Mouse (Mus musculus): ENCODE data around the gene Srrm2. TPM values are rescaled to one million over a fixed set of nuclear protein-coding genes. Genes with fewer than 3 reads are reported as not detected.

Gene Srrm2
- polyA plus RNA-seq (2016; fragmentation: Nextera tagmentation; extraction: Ambion mirVana): 562 and 563 TPM in 2 replicates

DNA sequence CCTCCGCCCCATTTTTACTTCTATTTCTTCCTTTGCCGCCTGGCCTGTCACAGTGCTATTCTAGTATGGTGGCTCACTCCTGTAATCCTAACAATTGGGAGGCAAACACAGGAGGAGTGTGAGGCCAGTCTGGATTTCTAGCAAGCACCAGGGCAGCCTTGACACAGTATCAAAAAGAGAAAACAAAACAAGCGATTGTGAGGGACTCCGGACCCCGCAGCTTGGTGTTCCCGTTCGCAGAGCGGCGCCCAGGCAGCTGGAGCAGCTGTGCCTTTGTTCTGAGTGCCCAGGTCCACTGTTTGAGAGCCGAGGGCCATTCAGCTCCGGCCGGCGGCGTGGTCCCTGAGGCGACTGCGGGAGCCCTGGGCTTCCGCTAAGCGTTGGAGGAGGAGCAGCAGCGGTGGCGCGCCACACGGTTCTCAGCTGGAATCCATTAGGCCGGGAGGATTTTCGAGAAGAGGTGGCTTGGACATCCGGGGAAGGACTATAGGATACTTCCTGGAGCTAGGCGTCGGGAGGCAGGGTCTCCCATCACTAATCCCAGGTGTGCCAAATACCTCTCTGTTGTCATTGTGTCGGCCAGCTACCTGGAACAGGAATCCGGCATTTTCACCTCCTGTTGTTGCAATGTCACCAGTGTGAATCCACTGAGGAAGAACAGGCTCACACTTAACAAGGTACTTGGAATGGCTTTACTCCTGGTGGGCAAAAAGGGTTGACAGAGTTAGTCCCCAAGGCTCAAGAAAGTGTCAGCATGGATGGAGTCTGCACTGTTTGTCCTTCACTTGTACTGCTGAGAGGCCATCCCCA, at the start of gene Srrm2:
Gene Srrm2 (plus strand): TSS at position 264 of the 810 bp plus-strand sequence.
- Histone ChIP-seq H3K4me3 (peak within 1 kb of the TSS; percentile 51), H3K27me3 (ENCODE audit: low read depth, poor library complexity, severe bottlenecking) (no peaks in the 10 kb centered on the region), H3K9me3 (replicated peaks) (no peaks in the 10 kb centered on the region), H3K4me1 (peaks cover 43% of the 10 kb centered on the region), H3K27ac (peak within 1 kb of the TSS; percentile 95), H3K36me3 (peaks cover 5% of the 10 kb centered on the region)
- DNase-seq (ENCODE audit: low spot score): peak; percentile 88
- 2% methylated on average over 29 of the region's 29 CpGs for WGBS

DNA sequence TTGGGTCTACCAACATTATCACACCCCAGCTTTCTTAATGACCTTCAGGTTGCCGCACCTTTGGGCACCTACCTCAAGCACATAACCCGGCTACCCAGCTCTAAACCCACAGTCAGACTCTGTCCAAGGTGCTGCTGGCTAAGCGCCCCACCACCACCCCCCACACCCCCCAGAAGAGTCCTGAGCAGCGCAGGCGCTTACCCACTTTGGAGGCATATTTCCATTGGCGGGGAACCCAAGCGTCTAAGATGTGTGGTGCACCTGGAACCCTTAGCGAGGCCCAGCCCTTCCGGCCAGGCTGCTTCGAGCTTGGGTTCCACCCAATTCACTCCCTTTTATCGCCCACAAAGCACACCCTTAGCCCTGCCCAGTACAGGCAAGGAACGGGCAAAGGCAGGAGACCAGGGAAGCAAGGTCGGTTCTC, 49.7 kb upstream of the Srrm2 start, which contains the start of gene Paqr4:
Gene Paqr4 (minus strand): TSS at position 270 of the 424 bp plus-strand sequence.
- H3K27me3 ChIP-seq (ENCODE audit: low read depth, poor library complexity, severe bottlenecking): peaks cover 100% of the 10 kb centered on the region
- H3K9me3 ChIP-seq (replicated peaks): 0 out of 2 replicates have a peak, but pooled peaks cover 3% of the 10 kb centered on the region
- peaks cover 20% of the 10 kb centered on the region for H3K36me3 ChIP-seq
- DNase-seq (ENCODE audit: low spot score): no peak
- H3K27ac ChIP-seq: peak within 1 kb of the TSS; percentile 78
- peaks cover 56% of the 10 kb centered on the region for H3K4me1 ChIP-seq
- WGBS: 9% methylated on average over 13 of the region's 13 CpGs
- H3K4me3 ChIP-seq: peak within 1 kb of the TSS; percentile 71

DNA sequence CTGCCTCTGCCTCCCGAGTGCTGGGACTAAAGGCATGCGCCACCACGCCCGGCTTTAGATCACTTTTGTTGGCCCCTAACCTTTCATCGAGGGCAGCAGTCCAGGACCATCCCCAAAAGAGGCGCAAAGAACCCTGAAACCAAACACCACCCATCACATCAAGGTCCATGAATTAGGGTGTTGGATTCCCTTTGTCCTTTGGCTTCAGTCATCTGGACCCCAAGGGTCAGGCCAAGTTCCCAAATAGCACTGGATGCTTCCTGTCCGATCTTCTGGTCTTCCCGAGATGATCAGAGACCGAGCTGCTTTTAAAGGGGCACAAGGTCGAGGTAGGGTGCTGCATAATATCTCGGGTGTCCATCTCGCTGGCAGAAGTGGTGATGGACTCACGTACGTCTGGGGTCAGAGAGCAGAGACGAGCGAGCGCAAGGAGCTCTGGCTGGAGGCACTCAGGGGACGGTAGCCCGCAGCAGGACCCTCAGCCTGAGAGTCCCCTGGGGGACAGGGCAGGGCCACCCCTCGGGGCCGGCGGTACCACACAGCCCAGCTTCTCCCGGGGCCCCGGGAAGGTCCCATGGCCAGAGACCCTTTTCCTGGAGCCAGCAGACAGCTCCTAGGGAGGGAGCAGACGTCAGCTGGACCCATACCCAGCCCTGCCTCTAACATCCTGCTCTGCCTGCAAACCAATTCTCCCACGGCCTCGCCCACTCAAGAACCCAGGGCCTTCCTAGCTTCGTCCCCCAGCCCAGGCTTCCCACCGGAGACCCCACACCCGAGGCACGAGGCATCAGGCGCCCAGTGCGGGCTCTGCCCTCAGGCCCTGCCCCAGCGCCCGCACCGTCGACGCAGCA, 48.7 kb upstream of the Srrm2 start:
- no peak for DNase-seq (ENCODE audit: low spot score)
- 49% methylated on average over 38 of the region's 38 CpGs for WGBS
- no peak overlapping the region for H3K27ac ChIP-seq
- peaks cover 10% of the 10 kb centered on the region for H3K36me3 ChIP-seq
- H3K4me3 ChIP-seq: peak overlapping the region; percentile 35
- H3K27me3 ChIP-seq (ENCODE audit: low read depth, poor library complexity, severe bottlenecking): peaks cover 100% of the 10 kb centered on the region
- peaks cover 64% of the 10 kb centered on the region for H3K4me1 ChIP-seq
- H3K9me3 ChIP-seq (replicated peaks): 0 out of 2 replicates have a peak, but pooled peaks cover 3% of the 10 kb centered on the region

DNA sequence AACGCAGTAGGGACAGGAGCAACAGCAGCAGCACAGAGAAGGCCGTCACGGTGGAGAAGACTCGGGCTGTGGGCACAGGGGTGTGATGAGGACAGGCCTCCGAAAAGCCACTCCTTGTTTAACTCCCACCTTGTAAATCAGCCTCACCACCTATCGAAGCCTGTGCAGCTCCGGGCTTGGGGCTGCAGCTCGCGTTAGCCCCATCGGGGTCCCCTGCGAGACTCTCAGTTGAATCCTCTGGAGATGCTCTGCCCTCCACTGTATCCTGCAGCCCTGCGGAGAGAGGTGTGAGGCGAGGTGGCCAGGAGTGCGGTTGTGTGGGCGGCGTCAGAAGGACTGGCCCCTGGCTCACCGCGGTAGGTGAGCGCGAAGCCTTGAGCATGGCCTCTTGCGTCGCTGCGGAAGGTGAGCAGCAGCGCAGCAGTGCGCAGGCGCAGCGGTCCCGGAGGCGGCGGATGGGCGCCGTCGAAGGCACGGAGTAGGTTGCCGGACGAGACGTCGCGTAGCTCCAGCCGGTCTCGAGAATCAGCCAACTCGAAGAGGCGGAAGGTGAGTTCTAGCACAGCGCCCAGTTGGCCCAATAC, 48.0 kb upstream of the Srrm2 start:
- 8% methylated on average over 44 of the region's 44 CpGs for WGBS
- H3K4me1 ChIP-seq: peaks cover 64% of the 10 kb centered on the region
- peak; percentile 58 for DNase-seq (ENCODE audit: low spot score)

DNA sequence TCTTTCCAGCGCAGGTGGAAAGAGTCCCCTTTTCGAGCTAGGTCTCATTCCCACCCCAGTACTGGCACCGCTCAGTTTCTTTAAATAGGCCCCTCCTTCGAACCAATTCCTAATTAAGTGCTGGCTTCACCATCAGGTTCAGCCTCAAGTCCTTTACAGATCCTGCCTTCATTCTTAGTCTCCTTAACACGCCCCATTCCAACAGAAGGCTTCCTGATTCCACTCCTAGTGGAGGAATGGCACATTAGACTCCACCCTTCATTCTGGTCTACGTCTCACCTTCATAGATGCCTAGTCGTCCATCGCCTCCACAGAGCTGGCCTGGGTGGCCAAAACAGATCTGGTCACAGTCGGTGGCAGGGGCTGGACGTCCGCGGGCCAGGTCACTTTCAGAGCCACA, 47.4 kb upstream of the Srrm2 start:
- 60% methylated on average over 12 of the region's 12 CpGs for WGBS
- Histone ChIP-seq H3K9me3 (replicated peaks) (no peaks in the 10 kb centered on the region), H3K4me1 (peaks cover 64% of the 10 kb centered on the region)

More for the DNA sequence above, 48.0 kb upstream of the Srrm2 start:
- Histone ChIP-seq H3K27me3 (ENCODE audit: low read depth, poor library complexity, severe bottlenecking) (peaks cover 100% of the 10 kb centered on the region), H3K4me3 (peak overlapping the region; percentile 35), H3K36me3 (peaks cover 5% of the 10 kb centered on the region), H3K27ac (no peak overlapping the region), H3K9me3 (replicated peaks) (0 out of 2 replicates have a peak, but pooled peaks cover 3% of the 10 kb centered on the region)

DNA sequence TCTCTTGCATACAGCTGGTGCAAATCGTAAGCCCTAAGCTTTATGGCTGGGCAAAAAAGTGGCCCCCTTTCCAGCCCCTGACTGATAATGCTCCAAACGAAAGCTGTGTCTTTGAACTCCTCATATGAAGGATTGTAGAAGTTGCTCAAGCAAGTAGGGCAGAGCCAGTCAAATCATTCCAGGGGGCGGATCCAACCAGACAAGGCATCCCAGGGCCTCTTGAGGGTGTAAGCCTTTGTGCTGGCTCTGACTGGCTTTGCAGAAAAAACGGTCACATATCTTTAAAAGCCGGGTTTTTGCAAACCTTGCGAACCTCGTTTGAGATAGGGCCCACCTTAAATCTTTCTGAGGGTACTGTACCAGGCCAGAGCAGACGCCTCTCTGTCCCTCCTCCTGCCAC, 46.3 kb upstream of the Srrm2 start:
- Histone ChIP-seq H3K4me1 (peaks cover 65% of the 10 kb centered on the region), H3K4me3 (peak overlapping the region; percentile 43; the same call in 1 of the 2 replicates), H3K9me3 (replicated peaks) (no peaks in the 10 kb centered on the region), H3K27ac (no peak overlapping the region), H3K27me3 (ENCODE audit: low read depth, poor library complexity, severe bottlenecking) (peaks cover 93% of the 10 kb centered on the region), H3K36me3 (no peaks in the 10 kb centered on the region; the same call in 1 of the 2 replicates)
- 21% methylated on average over 8 of the region's 8 CpGs for WGBS
- no peak for DNase-seq (ENCODE audit: low spot score)

More for the DNA sequence above, 47.4 kb upstream of the Srrm2 start:
- Histone ChIP-seq H3K27me3 (ENCODE audit: low read depth, poor library complexity, severe bottlenecking) (peaks cover 100% of the 10 kb centered on the region), H3K36me3 (no peaks in the 10 kb centered on the region; the same call in none of the 2 replicates), H3K27ac (no peak overlapping the region), H3K4me3 (no peak overlapping the region)
- no peak for DNase-seq (ENCODE audit: low spot score)

DNA sequence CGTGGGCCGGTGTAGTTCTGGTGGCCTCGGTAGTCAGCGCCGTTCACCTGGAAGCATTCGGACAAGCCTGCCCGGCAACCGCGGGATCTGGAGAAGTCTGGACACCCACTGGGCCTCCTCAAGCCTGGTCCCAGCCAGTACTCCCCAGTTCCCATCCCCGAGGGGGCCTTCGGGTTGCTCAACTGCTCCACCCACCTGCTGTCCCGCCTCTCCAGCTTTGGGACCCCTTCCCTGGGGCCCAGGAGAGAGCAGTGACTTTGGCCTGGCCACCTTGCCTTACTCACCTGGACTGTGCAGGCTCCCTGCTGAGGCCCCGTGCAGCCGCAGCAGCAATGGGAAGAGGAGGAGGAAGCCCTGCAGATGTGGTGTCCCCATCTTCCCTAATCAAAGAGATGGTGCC, 45.7 kb upstream of the Srrm2 start:
- peaks cover 64% of the 10 kb centered on the region for H3K4me1 ChIP-seq
- H3K36me3 ChIP-seq: no peaks in the 10 kb centered on the region; the same call in 1 of the 2 replicates
- peak overlapping the region; percentile 19; the same call in 1 of the 2 replicates for H3K27ac ChIP-seq
- no peaks in the 10 kb centered on the region for H3K9me3 ChIP-seq (replicated peaks)
- peak; percentile 43 for DNase-seq (ENCODE audit: low spot score)
- 2% methylated on average over 14 of the region's 14 CpGs for WGBS
- peak overlapping the region; percentile 43 for H3K4me3 ChIP-seq
- peaks cover 88% of the 10 kb centered on the region for H3K27me3 ChIP-seq (ENCODE audit: low read depth, poor library complexity, severe bottlenecking)

DNA sequence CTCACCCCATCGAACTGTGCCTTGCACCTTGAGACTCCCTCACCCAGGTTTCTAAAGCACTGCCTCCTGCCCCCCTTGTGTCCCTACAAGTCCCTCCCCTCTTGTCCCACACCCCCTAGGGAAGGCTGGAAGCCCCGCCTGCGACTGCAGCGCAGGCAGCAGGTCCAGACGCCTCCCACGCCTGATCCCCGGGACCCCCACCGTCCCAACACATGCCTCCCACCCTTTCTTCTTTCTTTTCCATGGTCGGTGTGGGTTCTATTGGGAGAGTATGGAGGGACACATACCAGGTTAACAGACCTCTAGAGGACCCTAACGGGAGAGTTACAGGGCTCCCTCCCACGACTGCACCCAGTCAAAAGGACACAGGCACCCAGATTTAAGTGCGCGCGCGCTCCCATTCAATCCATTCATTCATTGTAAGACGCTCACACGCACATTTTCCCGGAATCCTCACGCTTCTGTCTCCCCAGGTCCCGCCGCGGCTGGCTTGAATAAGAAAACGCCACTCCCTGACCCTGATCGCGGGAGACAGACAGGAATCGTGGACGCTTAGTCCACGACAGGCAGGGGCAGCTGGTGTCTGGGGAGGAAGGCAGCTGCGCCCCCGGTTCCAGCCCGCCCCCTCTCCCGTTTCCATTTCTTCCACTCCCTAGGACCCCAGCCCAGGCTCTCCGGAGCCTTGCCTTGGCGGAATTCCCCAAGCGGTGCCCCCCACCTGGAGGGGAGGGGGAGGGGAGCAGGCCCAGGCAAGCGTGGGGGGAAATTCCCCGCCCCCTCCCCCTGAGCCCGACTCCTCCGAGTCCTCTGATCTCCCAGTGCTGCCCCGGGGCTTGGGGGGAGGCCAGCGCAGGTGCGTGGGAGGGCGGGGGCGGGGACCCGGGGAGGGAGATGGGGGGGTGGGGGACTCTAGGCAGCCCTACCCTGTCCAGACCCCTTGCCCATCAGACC, 44.8 kb upstream of the Srrm2 start, which contains the start of gene Kremen2:
Gene Kremen2 (minus strand): TSS at position 533 of the 951 bp plus-strand sequence.
- H3K36me3 ChIP-seq: no peaks in the 10 kb centered on the region; the same call in 1 of the 2 replicates
- peak within 1 kb of the TSS; percentile 43 for H3K4me3 ChIP-seq
- WGBS: under 1% methylated on average over 43 of the region's 45 CpGs
- peaks cover 78% of the 10 kb centered on the region for H3K27me3 ChIP-seq (ENCODE audit: low read depth, poor library complexity, severe bottlenecking)
- H3K27ac ChIP-seq: peak within 1 kb of the TSS; percentile 40; the same call in 1 of the 2 replicates
- peaks cover 55% of the 10 kb centered on the region for H3K4me1 ChIP-seq
- H3K9me3 ChIP-seq (replicated peaks): no peaks in the 10 kb centered on the region
- DNase-seq (ENCODE audit: low spot score): peak; percentile 53

DNA sequence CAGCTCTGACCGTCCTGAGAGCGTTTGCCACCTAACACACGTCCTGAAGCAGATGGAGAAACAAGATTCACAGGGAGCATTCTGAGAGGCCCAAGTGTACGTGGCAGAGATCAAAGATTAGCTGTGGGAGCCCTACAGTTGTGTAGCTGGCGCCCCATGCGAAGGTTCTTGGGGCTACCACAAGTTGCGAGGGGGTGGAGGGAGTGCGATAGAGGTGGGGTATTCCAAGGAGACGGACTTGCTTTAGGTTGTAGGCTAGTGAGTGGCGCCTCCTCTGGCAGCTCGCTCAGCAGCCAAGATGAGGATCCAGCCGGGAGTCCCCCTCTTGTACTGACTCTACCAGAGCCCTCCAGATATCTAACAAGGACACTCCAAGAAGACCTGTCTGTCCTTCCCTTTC, 44.0 kb upstream of the Srrm2 start:
- Histone ChIP-seq H3K4me1 (peaks cover 53% of the 10 kb centered on the region), H3K27me3 (ENCODE audit: low read depth, poor library complexity, severe bottlenecking) (peaks cover 71% of the 10 kb centered on the region), H3K27ac (0 out of 2 replicates have a peak overlapping the region, but pooled peaks have one; percentile 40), H3K9me3 (replicated peaks) (no peaks in the 10 kb centered on the region), H3K36me3 (peaks cover 2% of the 10 kb centered on the region), H3K4me3 (peak overlapping the region; percentile 43)
- 2% methylated on average over 12 of the region's 12 CpGs for WGBS
- peak; percentile 46 for DNase-seq (ENCODE audit: low spot score)

DNA sequence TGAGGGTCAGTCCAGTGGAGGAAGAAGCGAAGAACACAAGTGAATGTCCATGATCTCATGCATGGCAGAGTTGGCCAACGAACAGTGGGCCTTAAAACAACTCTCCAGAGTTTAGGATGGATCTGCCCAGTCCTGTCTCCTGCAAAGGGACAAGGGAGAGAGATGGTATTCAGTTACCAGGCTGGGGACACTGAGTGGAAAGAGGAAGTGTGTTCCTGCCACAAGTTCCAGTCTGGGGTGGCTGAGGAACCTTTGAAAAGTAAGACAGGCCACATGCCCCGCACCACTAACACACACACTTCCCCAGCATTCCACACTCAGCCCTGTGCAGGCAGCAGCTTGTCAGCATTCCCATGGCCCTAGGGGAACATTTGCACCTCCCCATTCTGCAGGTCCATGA, 43.6 kb upstream of the Srrm2 start:
- H3K27ac ChIP-seq: no peak overlapping the region
- no peak overlapping the region for H3K4me3 ChIP-seq
- WGBS: 82% methylated on average over 3 of the region's 3 CpGs
- DNase-seq (ENCODE audit: low spot score): no peak
- no peaks in the 10 kb centered on the region for H3K9me3 ChIP-seq (replicated peaks)
- peaks cover 7% of the 10 kb centered on the region for H3K36me3 ChIP-seq
- peaks cover 51% of the 10 kb centered on the region for H3K4me1 ChIP-seq
- H3K27me3 ChIP-seq (ENCODE audit: low read depth, poor library complexity, severe bottlenecking): peaks cover 67% of the 10 kb centered on the region

DNA sequence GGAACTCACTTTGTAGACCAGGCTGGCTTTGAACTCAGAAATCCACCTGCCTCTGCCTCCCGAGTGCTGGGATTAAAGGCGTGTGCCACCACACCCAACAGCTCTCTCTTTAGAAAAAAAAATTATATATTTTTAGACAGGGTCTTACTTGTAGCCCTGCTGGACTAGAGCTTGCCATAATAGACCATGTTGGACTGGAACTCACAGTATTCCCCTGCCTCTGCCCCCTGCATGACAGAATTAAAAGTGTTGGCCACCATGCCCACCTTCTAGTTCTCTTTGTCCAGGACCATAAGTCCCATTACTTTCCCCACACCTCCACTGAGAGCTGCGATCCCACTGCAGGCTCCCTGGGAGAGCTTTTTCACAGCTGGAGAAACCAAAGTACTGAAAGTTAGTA, 42.9 kb upstream of the Srrm2 start:
- DNase-seq (ENCODE audit: low spot score): no peak
- Histone ChIP-seq H3K27ac (no peak overlapping the region), H3K4me3 (no peak overlapping the region), H3K36me3 (peaks cover 14% of the 10 kb centered on the region), H3K9me3 (replicated peaks) (no peaks in the 10 kb centered on the region), H3K27me3 (ENCODE audit: low read depth, poor library complexity, severe bottlenecking) (peaks cover 60% of the 10 kb centered on the region), H3K4me1 (peaks cover 44% of the 10 kb centered on the region)
- 83% methylated on average over 3 of the region's 3 CpGs for WGBS
